Mouse (Mus musculus) brain, embryonic 14.5 days (tissue): ENCODE measurements around the gene Snrpb2.

Source experiments
- CTCF ChIP-seq: fragments of 200-500 bp; IDR thresholded peaks from 2 replicates; pipeline ENCODE4 v1.5.1; 2012; ENCODE audit warnings: inconsistent platforms, mild to moderate bottlenecking, moderate library complexity, borderline replicate concordance; ENCODE audit not compliant: insufficient read depth, insufficient read length; ENCODE audit errors: extremely low read depth
- POLR2A ChIP-seq: fragments of 200-500 bp; IDR thresholded peaks from 2 replicates; pipeline ENCODE4 v1.6.1; 2012; ENCODE audit warnings: mild to moderate bottlenecking, inconsistent platforms, borderline replicate concordance; ENCODE audit not compliant: poor library complexity, insufficient read depth, insufficient read length, severe bottlenecking; ENCODE audit errors: extremely low read depth

GRCm38 (mm10) chr2:143056736-143057135 lies 6.1 kb upstream of the Snrpb2 start:
- TF ChIP-seq POLR2A = no peak
- no peak for TF ChIP-seq CTCF
